Mouse (Mus musculus) lung, embryonic 14.5 days (tissue): ENCODE data around the gene Rab3gap2. TPM values are rescaled to one million over a fixed set of nuclear protein-coding genes. Genes with fewer than 3 reads are reported as not detected.

Source experiments
- ATAC-seq: fragments of 200-750 bp; cut with Nextera tagmentation; 2 replicates; pipeline ENCODE4 v1.8.0; 2017; ENCODE audit warnings: mild to moderate bottlenecking, moderate TSS enrichment, moderate library complexity; ENCODE audit not compliant: insufficient read depth
- DNase-seq: peaks from one replicate; pipeline ENCODE4 v3.0.0-alpha.2; 2015
- H3K27ac ChIP-seq: fragments of 300-500 bp; sonication (generic); 2 replicates; pipeline ENCODE4 v1.5.1; 2014; ENCODE audit warnings: low read depth, mild to moderate bottlenecking, moderate library complexity
- H3K27me3 ChIP-seq: fragments of 300-500 bp; sonication (generic); 2 replicates; pipeline ENCODE4 v1.6.1; 2014; ENCODE audit warnings: low read length, control low read depth; ENCODE audit not compliant: insufficient read depth
- H3K36me3 ChIP-seq: fragments of 300-500 bp; sonication (generic); 2 replicates; pipeline ENCODE4 v1.6.1; 2014; ENCODE audit warnings: control low read depth; ENCODE audit not compliant: insufficient read depth
- H3K4me1 ChIP-seq: fragments of 300-500 bp; sonication (generic); 2 replicates; pipeline ENCODE4 v1.6.1; 2014; ENCODE audit warnings: antibody characterized with exemption, control low read depth; ENCODE audit not compliant: insufficient read depth
- H3K4me2 ChIP-seq: fragments of 300-500 bp; sonication (generic); 2 replicates; pipeline ENCODE4 v1.6.1; 2014; ENCODE audit warnings: mild to moderate bottlenecking
- H3K4me3 ChIP-seq: fragments of 300-500 bp; sonication (generic); 2 replicates; pipeline ENCODE4 v1.5.1; 2014; ENCODE audit warnings: low read depth, low read length
- H3K9ac ChIP-seq: fragments of 300-500 bp; sonication (generic); 2 replicates; pipeline ENCODE4 v1.6.1; 2014
- H3K9me3 ChIP-seq: fragments of 300-500 bp; sonication (generic); 2 replicates; pipeline ENCODE4 v1.6.1; 2016; ENCODE audit warnings: low read depth, low read length, control low read depth
- CTCF ChIP-seq: IDR thresholded peaks from 2 replicates; pipeline ENCODE4 v1.5.1; 2016; ENCODE audit warnings: antibody characterized with exemption, low read depth
- WGBS: fragments of 180-500 bp; shearing (Covaris S2); extraction: QIAGEN DNeasy Blood & Tissue Kit; methylation state at CpG from one replicate; pipeline ENCODE4 v1.1.7; 2014; 5-methylcytosine and 5-hydroxymethylcytosine counted together
- polyA plus RNA-seq: library from polyadenylated mRNA; unstranded; fragments of >200 nt; fragmentation: Nextera tagmentation; extraction: Ambion mirVana; gene quantifications from 2 replicates; pipeline ENCODE4 v1.2.1, GENCODE M21; 2014

Gene Rab3gap2
- polyA plus RNA-seq, 1 experiment from 2014 or later: 21.9 TPM

GRCm38 (mm10) chr1:185292646-185293360, 88.9 kb downstream of the Rab3gap2 start:
- no peak overlapping the region for H3K4me3 ChIP-seq
- ATAC-seq (no peak), DNase-seq (no peak)
- no peaks in the 10 kb centered on the region for H3K4me1 ChIP-seq
- TF ChIP-seq CTCF: no peak
- WGBS: 88% methylated on average over 10 of the region's 10 CpGs
- no peak overlapping the region for H3K4me2 ChIP-seq
- no peaks in the 10 kb centered on the region for H3K27me3 ChIP-seq
- no peak overlapping the region for H3K9ac ChIP-seq
- no peak overlapping the region for H3K27ac ChIP-seq
- peaks cover 90% of the 10 kb centered on the region for H3K36me3 ChIP-seq
- no peaks in the 10 kb centered on the region for H3K9me3 ChIP-seq

GRCm38 (mm10) chr1:185296850-185297249, 92.9 kb downstream of the Rab3gap2 start:
- Histone ChIP-seq H3K4me1 (no peaks in the 10 kb centered on the region), H3K9me3 (no peaks in the 10 kb centered on the region), H3K4me2 (no peak overlapping the region), H3K27me3 (no peaks in the 10 kb centered on the region), H3K36me3 (peaks cover 59% of the 10 kb centered on the region), H3K27ac (no peak overlapping the region), H3K9ac (no peak overlapping the region), H3K4me3 (no peak overlapping the region)
- DNase-seq: no peak
- 87% methylated on average over 7 of the region's 7 CpGs for WGBS
- no peak for TF ChIP-seq CTCF
- ATAC-seq: no peak

- H3K27ac ChIP-seq: no peak overlapping the region
- no peak for TF ChIP-seq CTCF
- no peaks in the 10 kb centered on the region for H3K4me1 ChIP-seq
- H3K9ac ChIP-seq: no peak overlapping the region
- DNase-seq: no peak
- no peak overlapping the region for H3K4me2 ChIP-seq
- H3K9me3 ChIP-seq: no peaks in the 10 kb centered on the region
- H3K36me3 ChIP-seq: peaks cover 58% of the 10 kb centered on the region
- no peaks in the 10 kb centered on the region for H3K27me3 ChIP-seq
- WGBS: 90% methylated on average over 8 of the region's 8 CpGs
- no peak for ATAC-seq
- H3K4me3 ChIP-seq: no peak overlapping the region
Measured at GRCm38 (mm10) chr1:185298496-185298895, 94.6 kb downstream of the Rab3gap2 start.

GRCm38 (mm10) chr1:185302816-185303215, 98.9 kb downstream of the Rab3gap2 start:
- Histone ChIP-seq H3K4me2 (no peak overlapping the region), H3K4me1 (no peaks in the 10 kb centered on the region), H3K36me3 (peaks cover 33% of the 10 kb centered on the region)

GRCm38 (mm10) chr1:185306836-185307235, 102.9 kb downstream of the Rab3gap2 start:
- Histone ChIP-seq H3K4me1 (no peaks in the 10 kb centered on the region), H3K9ac (no peak overlapping the region), H3K9me3 (no peaks in the 10 kb centered on the region), H3K36me3 (peaks cover 46% of the 10 kb centered on the region), H3K4me3 (no peak overlapping the region), H3K4me2 (no peak overlapping the region), H3K27ac (no peak overlapping the region), H3K27me3 (no peaks in the 10 kb centered on the region)
- ATAC-seq (no peak), DNase-seq (no peak)
- WGBS: 98% methylated on average over 12 of the region's 12 CpGs
- TF ChIP-seq CTCF: no peak

More at GRCm38 (mm10) chr1:185302816-185303215, 98.9 kb downstream of the Rab3gap2 start:
- DNase-seq (no peak), ATAC-seq (no peak)
- Histone ChIP-seq H3K9me3 (no peaks in the 10 kb centered on the region), H3K27me3 (no peaks in the 10 kb centered on the region), H3K27ac (no peak overlapping the region), H3K9ac (no peak overlapping the region), H3K4me3 (no peak overlapping the region)
- 92% methylated on average over 6 of the region's 6 CpGs for WGBS
- no peak for TF ChIP-seq CTCF

- no peak overlapping the region for H3K4me2 ChIP-seq
- 95% methylated on average over 7 of the region's 7 CpGs for WGBS
- no peak overlapping the region for H3K9ac ChIP-seq
- ATAC-seq (no peak), DNase-seq (no peak)
- H3K4me3 ChIP-seq: no peak overlapping the region
- H3K4me1 ChIP-seq: no peaks in the 10 kb centered on the region
- H3K9me3 ChIP-seq: no peaks in the 10 kb centered on the region
- H3K27ac ChIP-seq: no peak overlapping the region
- peaks cover 43% of the 10 kb centered on the region for H3K36me3 ChIP-seq
- no peak for TF ChIP-seq CTCF
- H3K27me3 ChIP-seq: no peaks in the 10 kb centered on the region
Measured at GRCm38 (mm10) chr1:185307645-185308044, 103.7 kb downstream of the Rab3gap2 start.

- no peak for TF ChIP-seq CTCF
- 98% methylated on average over 2 of the region's 2 CpGs for WGBS
- Histone ChIP-seq H3K4me1 (no peaks in the 10 kb centered on the region), H3K4me3 (no peak overlapping the region), H3K4me2 (no peak overlapping the region), H3K36me3 (peaks cover 42% of the 10 kb centered on the region), H3K27me3 (no peaks in the 10 kb centered on the region), H3K9ac (no peak overlapping the region), H3K27ac (no peak overlapping the region), H3K9me3 (no peaks in the 10 kb centered on the region)
- DNase-seq: no peak
- ATAC-seq: no peak
Measured at GRCm38 (mm10) chr1:185308334-185308733, 104.4 kb downstream of the Rab3gap2 start.

GRCm38 (mm10) chr1:185308908-185309307, 105.0 kb downstream of the Rab3gap2 start:
- no peak for TF ChIP-seq CTCF
- ATAC-seq: peak; percentile 62; the same call in 1 of the 2 replicates
- Histone ChIP-seq H3K9ac (no peak overlapping the region), H3K4me2 (no peak overlapping the region), H3K9me3 (no peaks in the 10 kb centered on the region), H3K4me3 (no peak overlapping the region), H3K36me3 (peaks cover 48% of the 10 kb centered on the region), H3K27me3 (no peaks in the 10 kb centered on the region), H3K27ac (no peak overlapping the region), H3K4me1 (no peaks in the 10 kb centered on the region)
- DNase-seq: peak; percentile 11
- whole genome bisulfite sequencing: 42% methylated on average over 4 of the region's 4 CpGs
